Mouse (Mus musculus) heart, adult 2 months (tissue): ENCODE data around the gene Olfr689.

Experiments used
- CTCF ChIP-seq: fragments of 200-600 bp; IDR thresholded peaks from 2 replicates; pipeline ENCODE4 v1.8.1; 2022; ENCODE audit warnings: antibody characterized with exemption, mild to moderate bottlenecking, moderate library complexity
- EP300 ChIP-seq: fragments of 200-500 bp; IDR thresholded peaks from 2 replicates; pipeline ENCODE4 v1.6.1; 2011; ENCODE audit warnings: low read depth, low read length, control low read depth; ENCODE audit not compliant: insufficient read depth
- POLR2A ChIP-seq: fragments of 200-500 bp; IDR thresholded peaks from 2 replicates; pipeline ENCODE4 v1.6.1; 2011; ENCODE audit warnings: mild to moderate bottlenecking, low read depth, low read length, control low read depth; ENCODE audit not compliant: insufficient read depth

- TF ChIP-seq CTCF (no peak), EP300 (no peak), POLR2A (no peak)
These were observed at the start of gene Olfr689 for GRCm38 (mm10) chr7:105310865-105311264.
